ENCODE assay signal across 24 mouse cellular contexts in genomic region chr2:93886013-93886794, GRCm38 (mm10). TPM values are rescaled to one million over a fixed set of nuclear protein-coding genes. Genes with fewer than 3 reads are reported as not detected.
DNase-seq lines count a peak whose midpoint lies in the region; ATAC-seq and TF ChIP-seq lines count a peak whose summit lies in the region.
"Had no signal": no experiment of that assay in that cellular context is flagged by ENCODE, and none has a peak within 500 bp of the region (broad histone marks: within the 10 kb centered on the region; RNA-seq: fewer than 3 reads in every experiment).

No protein-coding gene starts in this region.

- no peak overlapping the region for H3K27ac ChIP-seq in heart, embryonic 12.5 days (ENCODE audit: poor library complexity, severe bottlenecking)
- H3K27ac ChIP-seq in lung, embryonic 14.5 days (ENCODE audit: low read depth) = peak overlapping the region; percentile 69; the same call in 1 of the 2 replicates
- H3K27ac ChIP-seq in stomach, embryonic 15.5 days = peak overlapping the region; percentile 80
- H3K27ac ChIP-seq in layer of hippocampus, adult 2 months = no peak overlapping the region
- H3K27ac ChIP-seq: hindbrain, embryonic 14.5 days; left cerebral cortex, adult 2 months had no signal

- no peak overlapping the region for H3K9ac ChIP-seq in heart, embryonic 12.5 days
- H3K9ac ChIP-seq in lung, embryonic 14.5 days = no peak overlapping the region
- no peak overlapping the region for H3K9ac ChIP-seq in stomach, embryonic 15.5 days
- H3K9ac ChIP-seq: hindbrain, embryonic 14.5 days had no signal

- DNase-seq in heart, postnatal 4 days = no peak
- DNase-seq in lung, embryonic 14.5 days = peak; percentile 31
- no peak for DNase-seq in lung, adult 2 months
- DNase-seq in R1 (ENCODE audit: low read depth, low spot score) = peak; percentile 38
- DNase-seq in layer of hippocampus, adult 2 months (ENCODE audit: low spot score in 2 of 2) = no peak
- DNase-seq: cerebellum, adult 8-10 months; gastrocnemius, postnatal 10 days; kidney, adult 9 months; right cerebral cortex, postnatal 25 days; thymus, postnatal 36 days had no signal

- no peak for TF ChIP-seq POLR2A in lung, adult 2 months (IDR thresholded peaks at IDR 0.05; ENCODE audit: borderline replicate concordance, extremely low read depth, low read depth, low read length)

- no peaks in the 10 kb centered on the region for H3K9me3 ChIP-seq in heart, embryonic 12.5 days (replicated peaks)
- no peaks in the 10 kb centered on the region for H3K9me3 ChIP-seq in lung, embryonic 14.5 days (ENCODE audit: low read depth, low read length)
- no peaks in the 10 kb centered on the region for H3K9me3 ChIP-seq in stomach, embryonic 15.5 days

- H3K4me3 ChIP-seq in heart, embryonic 12.5 days = no peak overlapping the region
- no peak overlapping the region for H3K4me3 ChIP-seq in lung, embryonic 14.5 days (ENCODE audit: low read depth, low read length)
- H3K4me3 ChIP-seq in lung, adult 2 months (replicated peaks; ENCODE audit: extremely low read depth, low read depth, low read length) = no peak overlapping the region
- H3K4me3 ChIP-seq in stomach, embryonic 15.5 days (replicated peaks) = no peak overlapping the region
- H3K4me3 ChIP-seq in layer of hippocampus, adult 2 months = no peak overlapping the region
- H3K4me3 ChIP-seq: erythroblast, embryonic 14.5 days; left cerebral cortex, adult 2 months had no signal

- no peak overlapping the region for H3K4me2 ChIP-seq in heart, embryonic 12.5 days
- no peak overlapping the region for H3K4me2 ChIP-seq in lung, embryonic 14.5 days
- H3K4me2 ChIP-seq in stomach, embryonic 15.5 days = no peak overlapping the region
- H3K4me2 ChIP-seq: hindbrain, embryonic 14.5 days had no signal

- H3K36me3 ChIP-seq in heart, embryonic 12.5 days = no peaks in the 10 kb centered on the region
- no peaks in the 10 kb centered on the region for H3K36me3 ChIP-seq in lung, embryonic 14.5 days (ENCODE audit: insufficient read depth)
- H3K36me3 ChIP-seq in stomach, embryonic 15.5 days = no peaks in the 10 kb centered on the region

- TF ChIP-seq CTCF in lung, embryonic 14.5 days (IDR thresholded peaks at IDR 0.05; ENCODE audit: low read depth) = no peak
- no peak for TF ChIP-seq CTCF in lung, adult 2 months (IDR thresholded peaks at IDR 0.05; ENCODE audit: insufficient read depth, low read length)
- no peak for TF ChIP-seq CTCF in layer of hippocampus, adult 2 months (conservative IDR thresholded peaks at IDR 0.05)

- 0 out of 2 replicates have a peak, but pooled peaks have one; percentile 59 for ATAC-seq in heart, embryonic 12.5 days (ENCODE audit: insufficient number of reproducible peaks, low FRiP score)
- no peak for ATAC-seq in lung, embryonic 14.5 days (ENCODE audit: insufficient read depth)
- ATAC-seq in stomach, embryonic 15.5 days (ENCODE audit: insufficient read depth, low FRiP score, low read depth) = peak; percentile 61; the same call in 1 of the 2 replicates
- ATAC-seq: forebrain, embryonic 16.5 days; Patski had no signal

- WGBS in heart, embryonic 12.5 days = 26% methylated on average over 10 of the region's 10 CpGs
- 33% methylated on average over 10 of the region's 10 CpGs for WGBS in lung, embryonic 14.5 days
- WGBS in lung, adult 2 months = 43% methylated on average over 10 of the region's 10 CpGs
- WGBS in stomach, embryonic 15.5 days = 34% methylated on average over 10 of the region's 10 CpGs

- peaks cover 26% of the 10 kb centered on the region for H3K4me1 ChIP-seq in heart, embryonic 12.5 days (replicated peaks)
- peaks cover 13% of the 10 kb centered on the region for H3K4me1 ChIP-seq in lung, embryonic 14.5 days (ENCODE audit: insufficient read depth)
- H3K4me1 ChIP-seq in lung, adult 2 months (ENCODE audit: control insufficient read depth, insufficient read depth, low read length) = peaks cover 8% of the 10 kb centered on the region
- no peaks in the 10 kb centered on the region for H3K4me1 ChIP-seq in stomach, embryonic 15.5 days

- no peaks in the 10 kb centered on the region for H3K27me3 ChIP-seq in heart, embryonic 12.5 days (replicated peaks)
- no peaks in the 10 kb centered on the region for H3K27me3 ChIP-seq in lung, embryonic 14.5 days (ENCODE audit: insufficient read depth, low read length)
- H3K27me3 ChIP-seq in stomach, embryonic 15.5 days (replicated peaks) = no peaks in the 10 kb centered on the region
- H3K27me3 ChIP-seq: CH12.LX, Patski had no signal

RNA-seq across cellular contexts. Expression of gene Accsl, which starts 17.2 kb away (rescaled TPM):
- polyA plus RNA-seq in heart, embryonic 12.5 days (2016; fragmentation: Nextera tagmentation; extraction: Ambion mirVana) = not detected in 2 replicates
- total RNA-seq in heart, postnatal 4 days (2021) = not detected
- 0.16 and 0.22 TPM in 2 replicates for polyA plus RNA-seq in lung, embryonic 14.5 days (2014; fragmentation: Nextera tagmentation; extraction: Ambion mirVana)
- polyA plus RNA-seq in lung, adult 2 months (2012; rRNA removed) = 0.08 TPM in 1 of 2 replicates, not detected in the other
- polyA plus RNA-seq in stomach, embryonic 15.5 days (2015; fragmentation: Nextera tagmentation; extraction: Ambion mirVana) = 0.31 TPM in 1 of 2 replicates, not detected in the other
- under 1 TPM in 1 of 2 experiments, not detected in 1; 0.54 TPM for total RNA-seq in layer of hippocampus, adult 2 months (2021)
- total RNA-seq: gastrocnemius, postnatal 10 days; layer of hippocampus, adult 18-20 months; megakaryocyte-erythroid progenitor cell, adult 5-6 weeks; midbrain, postnatal 0 days had no signal
- polyA plus RNA-seq: erythroblast, embryonic 14.5 days; limb, embryonic 11.5 days; liver, embryonic 16.5 days; neural tube, embryonic 11.5 days; Patski had no signal

RNA-seq across cellular contexts. Expression of gene Accs, which starts 36.5 kb away (rescaled TPM):
- polyA plus RNA-seq in heart, embryonic 12.5 days (2016; fragmentation: Nextera tagmentation; extraction: Ambion mirVana) = 6.2 and 6.6 TPM in 2 replicates
- 10 to 100 TPM; 10.2 to 10.6 TPM for total RNA-seq in heart, postnatal 4 days (2021)
- 10.0 and 11.3 TPM in 2 replicates for polyA plus RNA-seq in lung, embryonic 14.5 days (2014; fragmentation: Nextera tagmentation; extraction: Ambion mirVana)
- polyA plus RNA-seq in lung, adult 2 months (2012; rRNA removed) = 17.5 and 19.1 TPM in 2 replicates
- 5.3 and 7.4 TPM in 2 replicates for polyA plus RNA-seq in stomach, embryonic 15.5 days (2015; fragmentation: Nextera tagmentation; extraction: Ambion mirVana)
- total RNA-seq in layer of hippocampus, adult 2 months (2021) = 1 to 10 TPM; 3.0 to 3.5 TPM
- polyA plus RNA-seq: erythroblast, embryonic 14.5 days had no signal

Comparison
In these comparisons a context has a peak if more than half of its experiments do, and no peak if none do; other contexts are left out.
1. DNase-seq: peak in lung, embryonic 14.5 days (single experiment) and R1 (single experiment); none in heart, postnatal 4 days (single experiment), lung, adult 2 months (single experiment) and layer of hippocampus, adult 2 months (0 of 2).
2. H3K27ac ChIP-seq: peak in lung, embryonic 14.5 days (single experiment) and stomach, embryonic 15.5 days (single experiment); none in heart, embryonic 12.5 days (single experiment) and layer of hippocampus, adult 2 months (single experiment).